Mouse (Mus musculus): ENCODE measurements at regions not wholly inside any gene's neighbourhood (a gene's known extent, or its start where the extent isn't known, plus 50 kb on each side); places are given as distances from the start of the nearest gene placed in this dataset.

- TF ChIP-seq CTCF (IDR thresholded peaks at IDR 0.05; ENCODE audit: low read depth) (no peak), EP300 (IDR thresholded peaks at IDR 0.05; ENCODE audit: low read depth) (no peak)
Observed at GRCm38 (mm10) chr6:127263903-127264680, 112.1 kb upstream of the Ccnd2 start.

Measured in heart, postnatal 0 days (tissue).